Mouse (Mus musculus) fat pad, adult 2 months (tissue): Measurements from ENCODE around the gene Rfx1.
A peak's percentile ranks its signal among the peaks of the same experiment; 100 is the strongest.

Experiments
- DNase-seq: peaks from one replicate; pipeline ENCODE4 v3.0.0-alpha.2; 2011; ENCODE audit warnings: low read depth, low spot score; ENCODE audit errors: extremely low read depth

The Rfx1 gene

GRCm38 (mm10) chr8:84087156-84087555 is 20.5 kb downstream of the Rfx1 start:
- DNase-seq = no peak

GRCm38 (mm10) chr8:84087821-84088220 is 21.2 kb downstream of the Rfx1 start:
- no peak for DNase-seq

- DNase-seq = no peak
These were observed 22.6 kb downstream of the Rfx1 start for GRCm38 (mm10) chr8:84089277-84089676.

- DNase-seq = no peak
These were observed 24.0 kb downstream of the Rfx1 start for GRCm38 (mm10) chr8:84090585-84090984.

GRCm38 (mm10) chr8:84096061-84096460 is 29.4 kb downstream of the Rfx1 start:
- DNase-seq = no peak

- no peak for DNase-seq
These were observed 31.7 kb downstream of the Rfx1 start for GRCm38 (mm10) chr8:84098376-84098775.

GRCm38 (mm10) chr8:84101476-84102270 is 35.0 kb downstream of the Rfx1 start:
- DNase-seq = no peak

- no peak for DNase-seq
These were observed 37.0 kb downstream of the Rfx1 start for GRCm38 (mm10) chr8:84103601-84104000.

DNA sequence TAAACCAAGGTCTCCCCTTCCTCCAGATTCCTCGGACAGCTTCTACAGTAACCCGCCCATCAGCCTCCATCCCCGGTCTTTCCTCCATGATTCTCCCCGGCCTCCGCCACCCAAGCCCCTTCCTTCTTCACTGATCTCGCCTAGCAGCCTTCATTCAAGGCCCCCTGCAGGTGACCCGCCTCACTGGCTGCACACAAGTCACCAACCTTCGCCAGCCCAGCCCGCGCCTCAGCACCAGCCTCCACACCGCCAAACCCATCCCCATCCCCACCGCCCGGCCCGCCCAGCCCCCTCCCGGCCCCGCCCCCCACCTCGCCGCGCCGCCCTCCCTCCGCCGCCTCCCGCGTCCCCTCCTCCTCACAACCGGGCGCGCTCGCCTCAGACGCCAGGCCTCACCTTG is 37.6 kb downstream of the Rfx1 start:
- DNase-seq = no peak

- DNase-seq = peak; percentile 94
These were observed 38.3 kb downstream of the Rfx1 start, which contains the start of gene Dcaf15 for GRCm38 (mm10) chr8:84104697-84105609. Dcaf15 (minus strand) TSS chr8:84104768.

- DNase-seq = no peak
These were observed 39.0 kb downstream of the Rfx1 start for GRCm38 (mm10) chr8:84105676-84106075.

DNA sequence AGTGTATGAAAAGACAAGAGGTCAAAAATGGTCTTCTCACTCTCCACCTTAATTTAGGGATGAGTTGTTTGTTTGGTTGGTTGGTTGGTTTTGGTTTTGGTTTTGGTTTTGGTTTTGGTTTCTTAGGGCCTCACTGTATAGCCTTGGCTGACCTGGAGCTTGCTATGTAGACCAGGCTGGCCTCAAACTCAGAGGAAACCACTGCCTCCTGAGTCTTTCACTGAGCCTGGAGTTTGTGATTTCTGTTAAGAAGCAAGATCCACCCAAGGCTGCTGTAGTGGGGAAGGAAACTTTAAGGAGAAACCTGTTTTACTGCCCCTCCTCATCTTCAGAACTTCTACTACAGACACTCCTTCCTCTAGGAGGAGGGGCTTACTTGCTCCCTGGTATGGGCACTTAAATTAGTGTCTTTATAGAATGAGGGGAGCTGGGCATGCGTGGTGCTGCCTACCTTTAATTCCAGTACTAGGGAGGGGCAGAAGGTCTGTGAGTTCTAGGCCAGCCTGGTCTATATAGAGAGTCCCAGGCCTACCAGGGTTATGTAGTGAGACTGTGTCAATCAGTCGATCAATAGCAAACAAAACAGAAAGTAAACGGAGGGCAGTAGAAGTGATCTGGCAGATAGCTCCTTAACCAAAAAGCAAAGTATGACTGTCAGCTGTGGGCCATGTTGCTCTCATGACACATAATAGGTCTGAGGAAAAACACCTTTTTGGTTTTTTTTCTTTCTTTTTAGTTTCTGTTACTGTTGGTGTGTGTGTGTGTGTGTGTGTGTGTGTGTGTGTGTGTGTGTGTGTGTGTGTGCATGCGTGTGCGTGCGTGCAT is 39.8 kb downstream of the Rfx1 start:
- no peak for DNase-seq

- no peak for DNase-seq
These were observed 49.0 kb downstream of the Rfx1 start for GRCm38 (mm10) chr8:84115646-84116045.

- no peak for DNase-seq
These were observed 55.5 kb downstream of the Rfx1 start for GRCm38 (mm10) chr8:84122151-84122550.

DNA sequence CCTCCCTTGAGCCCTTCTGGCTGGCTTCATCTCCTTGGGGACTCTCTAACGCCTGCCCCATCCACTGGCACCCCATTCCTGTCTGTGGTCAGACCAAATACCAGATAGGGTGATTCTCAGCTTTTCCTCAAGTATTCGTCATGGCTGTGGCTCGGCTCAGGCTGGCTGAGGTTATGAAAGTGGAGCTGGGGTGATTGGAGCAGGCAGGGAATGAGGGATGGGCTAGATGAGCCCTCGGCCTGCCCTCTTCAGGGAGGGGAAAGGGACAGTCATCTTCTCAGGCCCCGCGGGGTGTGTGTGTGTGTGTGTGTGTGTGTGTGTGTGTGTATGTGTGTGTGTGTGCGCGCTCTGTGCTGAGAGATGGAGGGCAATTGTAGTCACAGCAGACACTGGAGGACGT is 59.0 kb downstream of the Rfx1 start, which contains the start of gene Podnl1:
Podnl1 (plus strand) TSS at position 334 of the 400 bp plus-strand sequence.
- DNase-seq = no peak

GRCm38 (mm10) chr8:84126742-84127141 is 60.1 kb downstream of the Rfx1 start:
- DNase-seq = no peak

DNA sequence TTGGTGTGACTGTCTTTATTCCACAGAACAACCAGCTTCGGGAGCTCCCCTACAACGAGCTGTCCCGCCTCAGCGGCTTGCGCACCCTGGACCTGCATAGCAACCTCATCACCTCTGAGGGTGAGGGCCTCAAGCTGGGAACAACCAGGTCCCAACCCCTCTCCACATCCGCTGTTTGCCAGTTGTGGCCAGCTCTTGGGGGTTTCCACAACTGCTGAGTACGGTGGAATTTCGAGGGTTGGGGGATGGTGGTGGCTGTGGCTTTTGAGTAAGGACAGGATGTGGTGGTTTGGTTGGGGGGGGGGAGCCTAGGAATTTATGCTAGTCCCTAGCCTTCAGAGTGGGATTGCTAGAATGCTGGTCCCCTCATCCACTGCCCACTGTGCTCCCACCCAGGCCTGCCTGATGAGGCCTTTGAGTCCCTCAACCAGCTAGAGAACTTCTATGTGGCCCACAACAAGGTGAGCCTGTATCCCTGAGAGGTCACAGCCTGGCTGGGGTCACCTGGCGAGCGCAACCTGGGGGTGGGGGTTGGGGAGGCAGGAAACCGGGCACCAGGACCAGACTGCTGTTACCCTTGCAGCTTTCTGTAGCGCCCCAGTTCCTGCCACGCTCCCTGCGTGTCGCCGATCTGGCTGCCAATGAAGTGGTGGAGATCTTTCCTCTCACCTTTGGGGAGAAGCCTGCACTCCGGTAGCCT is 60.7 kb downstream of the Rfx1 start:
- no peak for DNase-seq

GRCm38 (mm10) chr8:84128277-84128676 is 61.6 kb downstream of the Rfx1 start:
- no peak for DNase-seq

- no peak for DNase-seq
These were observed 64.2 kb downstream of the Rfx1 start for GRCm38 (mm10) chr8:84130806-84131205.

DNA sequence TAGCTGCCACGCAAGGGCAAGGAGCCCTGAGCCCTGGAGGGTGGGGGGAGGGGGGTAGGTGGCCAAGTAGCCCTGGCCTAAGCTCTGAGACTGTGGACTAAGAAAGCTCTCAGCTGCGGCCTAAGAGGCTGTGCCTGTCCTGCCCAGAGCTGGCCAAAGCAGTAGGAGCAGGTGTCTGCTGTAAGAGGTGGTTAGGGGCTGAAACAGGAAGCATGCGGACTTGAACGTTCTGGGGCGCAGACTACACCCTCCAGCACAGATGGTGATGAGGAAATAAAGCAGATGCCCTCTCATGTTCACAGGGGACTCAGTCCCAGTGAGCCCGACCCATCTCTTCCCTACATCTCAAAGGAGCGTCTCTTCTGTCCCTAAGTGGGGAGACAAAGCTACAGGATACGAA is 65.6 kb downstream of the Rfx1 start:
- no peak for DNase-seq
